Mouse (Mus musculus) frontal cortex, postnatal 10 days (tissue): ENCODE measurements at regions not wholly inside any gene's neighbourhood (a gene's known extent, or its start where the extent isn't known, plus 50 kb on each side); places are given as distances from the start of the nearest gene placed in this dataset.
A peak's percentile ranks its signal among the peaks of the same experiment; 100 is the strongest.

Source experiments
- DNase-seq, 2 experiments: peaks; one replicate each; pipeline ENCODE4 v3.0.0; 2022; ENCODE audit warnings: low spot score in 2 of 2, mixed read lengths in 1 of 2

DNA sequence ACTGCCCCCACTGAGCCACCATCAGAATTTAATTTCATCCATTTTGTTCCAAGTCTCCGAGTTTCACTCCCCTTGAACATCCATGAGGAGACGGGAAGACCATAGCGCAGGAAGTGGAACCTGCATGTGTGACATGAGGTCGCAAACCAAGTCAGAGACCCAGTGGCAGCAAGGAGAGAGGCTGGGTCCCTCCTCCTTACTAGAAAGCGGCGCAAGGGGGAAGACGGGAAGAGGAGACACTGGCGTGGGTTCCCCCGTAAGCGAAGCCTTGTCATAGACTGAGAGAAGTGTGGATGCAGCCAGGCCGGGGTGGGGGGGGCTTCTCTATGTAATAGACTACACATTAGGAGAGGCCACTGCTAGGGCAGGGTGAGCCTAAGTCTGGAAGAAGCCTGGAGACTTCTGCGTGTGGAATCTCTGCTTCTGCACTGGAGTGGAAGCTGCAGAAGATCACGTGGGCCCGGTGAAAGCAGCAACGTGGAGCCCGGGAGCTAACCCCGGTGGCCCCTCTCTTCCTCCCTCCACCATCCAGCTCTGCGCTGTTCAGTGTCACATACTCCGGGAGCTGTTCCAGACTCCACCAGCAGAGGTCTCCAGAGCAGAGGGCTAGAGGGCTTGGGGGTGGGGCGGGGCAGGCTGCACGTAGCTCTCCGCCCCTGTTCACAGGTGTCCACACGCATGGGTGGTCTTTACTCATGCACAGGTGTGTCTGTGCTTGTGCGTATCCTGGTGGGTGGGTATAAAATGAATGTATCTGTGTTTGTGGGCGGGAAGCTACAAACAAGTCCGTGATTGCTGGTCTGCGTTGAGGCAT lies 159.4 kb downstream of the Zfp36l2 start:
- peak; percentile 40 to 79 for DNase-seq

DNA sequence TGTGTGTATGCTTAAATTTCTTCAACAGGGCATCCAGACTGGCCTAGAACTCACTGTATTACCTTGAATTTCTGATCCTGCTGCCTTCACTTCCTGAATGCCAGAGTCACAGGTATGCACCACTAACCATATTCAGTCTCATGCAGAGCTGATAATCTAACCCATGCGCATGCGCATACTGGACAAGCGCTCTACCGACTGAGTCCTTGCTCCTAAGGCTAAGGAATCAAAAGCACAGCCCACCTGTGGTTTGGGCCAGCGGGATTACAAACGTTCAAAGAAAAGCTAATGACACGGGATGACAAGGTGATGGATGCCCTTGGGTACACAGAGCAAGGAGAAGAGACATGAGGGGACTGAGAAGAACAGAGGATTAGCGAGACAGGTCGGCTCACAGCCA lies 160.5 kb downstream of the Zfp36l2 start:
- no peak for DNase-seq

DNA sequence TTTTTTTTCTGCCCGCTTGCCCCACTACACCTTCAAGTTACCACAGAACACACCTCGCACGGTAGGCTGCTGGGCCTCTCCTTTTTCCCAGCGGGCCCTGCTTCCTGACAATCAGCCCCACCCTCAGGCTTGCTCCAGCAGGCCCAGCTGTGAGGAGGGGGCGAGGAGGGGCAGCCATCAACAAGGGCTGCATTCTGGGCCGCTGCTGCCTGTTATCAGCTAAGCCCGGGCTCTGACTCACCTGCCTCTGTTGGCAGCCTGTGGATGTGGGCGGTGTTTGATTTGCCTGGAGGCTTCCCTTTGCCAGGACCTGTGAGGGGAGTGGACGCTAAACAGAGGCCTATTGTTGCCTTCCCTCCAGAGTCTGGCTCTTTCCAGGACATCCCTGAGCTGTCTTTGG lies 161.6 kb downstream of the Zfp36l2 start:
- no peak for DNase-seq

DNA sequence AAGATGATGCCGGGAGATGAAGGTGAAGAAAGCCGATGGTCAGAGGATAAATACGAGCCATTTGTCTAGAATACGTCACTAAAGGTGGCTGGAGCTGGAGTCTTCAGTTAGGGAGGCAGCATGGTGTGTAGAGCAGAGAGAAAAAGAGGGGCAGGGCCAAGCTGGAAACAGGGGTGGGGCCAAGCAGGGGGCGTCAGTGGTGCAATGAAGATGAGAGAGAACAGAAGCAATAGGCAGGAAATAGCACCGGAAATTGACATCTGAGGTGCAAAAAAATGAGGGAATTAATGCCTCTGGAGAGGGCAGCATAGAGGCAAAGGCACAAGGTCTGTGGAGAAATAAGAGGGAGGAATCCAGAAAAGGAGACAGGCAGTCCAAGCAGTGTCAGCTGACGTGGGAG lies 165.4 kb downstream of the Zfp36l2 start:
- no peak for DNase-seq

DNA sequence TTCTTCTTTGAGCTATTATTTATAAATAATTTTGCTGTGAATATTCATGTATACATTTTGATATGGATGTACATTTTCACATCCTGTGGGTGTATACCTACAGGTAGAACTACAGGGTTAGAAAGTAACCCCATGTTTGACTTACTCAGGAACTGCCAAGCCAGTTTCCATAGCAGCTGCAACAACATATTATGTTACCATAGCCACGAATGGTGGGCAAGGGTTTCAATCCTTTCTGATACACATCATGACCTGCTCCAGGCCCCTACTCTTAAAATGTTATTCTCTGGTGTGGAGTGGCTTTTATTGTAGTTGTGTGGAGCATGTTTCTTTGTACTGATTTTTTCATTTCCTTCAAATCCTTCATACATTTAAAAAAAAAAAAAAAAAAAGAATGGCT lies 168.9 kb downstream of the Zfp36l2 start:
- DNase-seq, result no peak

DNA sequence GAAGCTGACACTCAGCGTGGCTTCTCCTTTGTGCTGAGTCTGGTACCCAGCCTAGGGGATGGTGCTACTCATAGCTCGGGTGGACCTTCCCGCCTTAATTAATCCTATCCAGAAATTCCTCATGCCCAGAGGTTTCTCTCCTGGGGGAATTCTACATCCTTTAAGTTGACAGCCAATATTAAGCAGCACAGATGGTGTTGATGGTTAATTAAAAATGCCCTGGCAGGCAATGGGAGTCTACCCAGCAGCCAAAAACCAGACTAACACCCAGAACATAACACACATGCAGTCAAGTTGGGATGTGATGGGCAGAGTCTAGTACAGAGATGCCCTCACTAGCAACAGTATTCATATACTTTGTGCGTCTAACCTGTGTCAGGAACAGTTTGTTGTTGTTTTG lies 169.9 kb downstream of the Zfp36l2 start:
- DNase-seq, result no peak

DNA sequence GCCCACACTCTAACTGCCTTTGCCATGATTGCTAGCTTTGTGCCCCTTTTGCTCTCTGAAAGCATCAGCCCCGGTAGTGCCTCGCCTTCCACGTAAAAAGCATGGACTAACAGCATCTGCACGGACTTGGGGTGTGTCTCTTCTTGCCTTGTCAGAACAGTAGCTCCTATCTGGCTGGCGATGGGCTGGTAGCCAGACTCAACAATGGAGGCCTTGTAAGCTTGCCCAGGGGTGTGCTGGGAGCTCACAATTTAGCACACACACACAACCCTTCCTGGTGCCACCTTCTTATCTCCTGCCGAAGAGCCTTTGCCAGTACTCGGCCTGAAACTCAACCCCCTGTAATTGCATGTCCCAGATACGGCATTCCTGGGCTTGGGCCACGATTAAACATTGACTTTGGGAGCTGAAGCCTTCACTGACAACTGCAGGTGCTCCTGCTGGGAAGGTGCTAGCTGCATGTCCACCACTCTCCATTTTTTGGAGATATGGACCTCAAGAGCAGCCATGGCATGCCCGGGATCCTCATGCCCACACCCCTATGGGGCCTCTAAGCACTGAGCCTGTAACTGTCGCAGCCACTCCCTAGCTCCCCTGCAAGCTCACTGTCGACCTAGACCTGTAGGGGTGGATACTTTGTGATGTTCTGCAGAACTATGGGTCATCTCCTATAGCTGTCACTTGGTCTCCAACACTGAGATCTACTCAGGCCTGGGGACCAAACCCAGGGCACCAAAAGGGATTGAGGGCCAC lies 166.7 kb upstream of the Haao start:
- DNase-seq, result no peak

DNA sequence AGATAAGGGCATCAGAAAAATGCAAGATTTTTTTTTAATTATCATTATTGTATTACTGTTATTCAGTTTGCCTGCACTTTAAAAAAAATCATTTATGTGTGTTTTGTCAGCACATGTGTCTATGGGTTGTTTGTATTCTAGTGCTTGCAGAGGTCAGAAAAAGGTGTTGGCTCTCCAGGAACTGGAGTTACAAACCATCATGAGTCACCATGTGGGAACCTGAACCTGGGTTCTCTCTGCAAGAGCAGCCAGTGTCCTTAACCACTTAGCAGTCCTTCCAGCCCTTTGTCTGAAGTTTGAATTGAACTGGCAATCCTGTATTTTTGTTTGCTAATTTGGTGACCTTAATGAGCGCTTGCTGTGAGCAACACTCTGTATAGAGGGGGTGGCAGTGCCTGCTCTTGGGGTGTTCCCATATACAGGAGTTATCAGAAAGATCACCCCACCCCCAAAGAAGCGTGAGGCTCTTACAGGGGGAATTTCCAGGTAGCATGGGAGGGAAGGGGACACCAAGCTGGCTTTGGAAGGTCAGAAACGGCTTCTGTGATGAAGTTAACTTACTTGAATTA lies 162.8 kb upstream of the Haao start:
- no peak for DNase-seq

DNA sequence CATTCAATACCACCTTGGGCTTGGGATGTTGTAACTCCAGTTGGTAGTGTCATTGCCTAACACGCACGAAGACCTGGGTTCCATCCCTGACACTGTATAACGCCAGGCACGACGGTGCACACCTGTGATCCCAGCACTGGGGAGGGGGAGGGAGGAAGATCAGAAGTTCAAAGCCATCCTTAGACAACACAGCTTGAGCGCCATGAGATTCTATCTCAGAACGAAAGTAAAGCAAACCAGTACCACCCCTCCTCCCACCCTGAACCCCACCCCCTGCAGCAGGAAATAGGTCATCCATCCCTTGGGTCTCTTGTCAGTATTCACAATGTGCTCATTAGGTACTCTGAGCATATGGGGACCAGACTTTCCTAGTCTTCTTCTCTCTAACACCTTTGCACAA lies 162.2 kb upstream of the Haao start:
- no peak for DNase-seq

DNA sequence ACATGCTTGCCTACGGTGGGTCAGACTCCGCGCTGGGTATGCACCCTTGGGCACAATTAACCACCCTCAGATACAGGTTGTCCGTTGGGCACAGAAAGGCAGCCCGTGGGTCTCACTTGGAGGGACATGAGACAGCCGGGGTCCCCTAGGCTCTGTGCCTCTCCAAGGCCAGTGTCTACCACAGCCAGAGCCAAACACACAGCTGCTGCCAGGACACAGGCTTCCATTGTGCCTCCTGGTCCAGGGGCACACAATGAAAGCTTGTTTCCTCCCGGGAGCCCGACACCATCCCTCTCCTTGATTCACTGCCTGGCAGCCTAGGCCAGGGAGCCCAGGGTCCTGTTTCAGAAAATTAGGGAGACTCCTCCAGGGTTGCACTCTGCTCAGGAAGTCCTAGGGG lies 161.4 kb upstream of the Haao start:
- peak; percentile 54 to 58 for DNase-seq

DNA sequence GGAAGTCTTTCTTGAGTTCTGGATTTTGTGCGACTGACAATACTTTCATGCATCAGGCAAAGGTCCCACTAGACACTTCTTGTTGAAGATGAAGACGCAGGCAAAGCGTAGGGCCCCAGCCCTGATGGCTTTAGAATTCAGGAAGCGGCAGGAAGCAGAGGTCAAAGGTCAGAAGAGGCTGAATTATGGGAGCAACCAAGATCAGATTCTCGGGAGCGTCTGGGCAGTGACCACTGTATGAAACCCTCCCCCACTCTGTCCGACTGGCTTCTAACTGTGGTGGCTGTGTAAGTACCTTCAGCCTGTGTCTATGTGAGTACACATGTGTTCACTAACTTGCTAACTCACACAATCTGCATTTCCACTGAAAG lies 160.9 kb upstream of the Haao start:
- DNase-seq, result no peak

DNA sequence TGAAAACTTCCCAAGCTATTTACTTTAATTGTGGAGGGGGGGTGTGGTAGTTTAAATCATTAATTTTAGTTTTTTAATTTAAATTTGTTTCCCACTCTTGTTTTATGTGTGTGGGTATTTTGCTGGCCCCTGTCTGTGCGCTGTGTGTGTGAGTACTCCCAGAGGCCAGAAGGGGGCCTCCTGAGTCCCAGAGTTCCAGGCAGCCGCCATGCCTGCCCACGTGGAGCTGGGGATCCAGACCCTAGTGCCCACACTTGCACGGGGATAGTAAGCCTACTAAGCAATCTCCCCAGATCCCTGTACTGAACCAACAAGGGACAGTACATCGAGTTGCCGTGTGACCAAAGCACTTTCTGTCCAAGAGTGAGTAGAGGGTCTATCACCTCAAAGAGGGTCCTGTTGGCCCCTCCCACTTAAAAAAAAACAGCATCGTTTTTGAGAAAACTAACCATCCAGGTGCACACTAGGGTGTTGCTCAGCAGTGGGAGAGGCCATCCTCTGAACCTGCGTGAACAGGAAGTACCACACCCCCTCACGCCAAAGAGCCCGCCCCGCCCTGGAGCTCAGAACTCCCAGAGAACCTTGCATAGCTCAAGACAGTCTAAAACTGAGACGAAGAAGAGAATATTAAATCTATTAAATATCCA lies 160.4 kb upstream of the Haao start:
- DNase-seq, result no peak

DNA sequence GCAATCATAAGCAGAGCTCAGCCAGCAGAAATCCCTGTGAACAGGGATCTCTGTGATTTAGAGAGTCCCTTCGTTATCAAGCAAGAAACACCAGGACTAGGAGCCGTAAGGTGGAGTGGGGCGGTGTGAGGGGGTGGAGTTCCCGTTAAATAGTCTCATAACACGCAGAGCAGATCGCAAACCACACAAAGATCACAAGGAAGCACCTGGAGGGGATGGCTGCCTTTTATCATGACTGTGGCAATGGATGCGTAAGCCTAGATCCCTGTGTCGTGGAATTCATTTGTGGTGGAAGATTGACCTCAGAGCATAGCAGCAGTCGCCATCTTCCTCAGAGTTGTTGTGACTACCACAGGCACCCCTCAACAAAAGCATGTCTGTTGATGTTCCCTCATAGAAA lies 159.0 kb upstream of the Haao start:
- DNase-seq, result no peak

DNA sequence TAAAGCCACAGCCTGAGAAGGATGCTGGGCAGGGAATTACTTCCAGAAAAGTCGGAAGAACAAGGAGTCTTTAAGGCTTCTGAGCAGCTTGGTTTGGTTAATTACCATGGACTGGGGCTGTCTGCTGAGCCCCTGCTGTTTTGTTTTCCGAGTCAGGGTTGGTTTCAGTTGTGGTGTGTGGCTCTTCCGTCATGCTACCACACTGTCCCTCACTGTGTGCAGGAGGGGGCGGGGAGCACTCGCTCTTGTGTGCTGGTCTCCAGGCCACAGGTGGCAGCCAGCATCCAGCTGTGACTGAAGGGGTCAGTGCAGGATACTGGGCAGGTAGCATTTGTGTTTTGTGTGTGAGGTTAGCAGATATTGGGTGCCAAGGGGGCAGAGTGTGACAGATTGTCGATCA lies 156.5 kb upstream of the Haao start:
- DNase-seq, result no peak

DNA sequence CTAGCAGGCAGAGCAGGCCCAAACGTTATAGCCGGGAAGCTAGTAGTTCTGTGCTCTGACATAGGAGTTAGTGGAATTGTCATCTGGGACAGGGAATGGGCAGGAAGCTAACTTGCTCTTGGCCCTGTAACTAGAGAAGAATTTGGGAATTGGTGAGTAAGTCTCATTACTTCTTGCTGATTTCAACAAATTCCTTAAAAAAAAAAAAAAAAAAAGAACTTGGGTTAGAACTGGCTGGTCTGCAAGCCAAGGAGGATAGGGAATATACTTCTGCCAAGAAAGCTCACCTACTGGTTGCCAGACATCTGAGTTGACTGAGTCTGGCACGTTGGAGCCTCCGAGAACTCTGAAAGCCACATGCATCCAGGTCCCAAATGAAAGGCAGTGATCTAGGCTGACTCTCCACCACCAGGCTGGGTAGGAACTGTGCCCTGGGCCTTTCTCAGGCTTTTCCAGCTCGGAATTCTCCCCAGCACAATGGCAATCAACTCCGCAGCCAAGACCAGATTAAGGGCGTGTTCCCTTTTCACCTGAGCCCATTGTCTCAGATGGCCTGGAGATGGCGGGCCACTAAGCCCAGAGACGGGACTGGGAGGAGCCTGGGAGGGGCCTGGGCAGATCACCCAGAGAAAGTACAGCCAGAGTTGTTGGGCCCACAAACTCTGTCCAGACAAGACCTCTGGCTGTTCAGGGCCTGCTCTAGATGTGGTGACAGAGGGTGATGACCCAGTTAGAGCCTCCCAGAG lies 155.9 kb upstream of the Haao start:
- no peak for DNase-seq

DNA sequence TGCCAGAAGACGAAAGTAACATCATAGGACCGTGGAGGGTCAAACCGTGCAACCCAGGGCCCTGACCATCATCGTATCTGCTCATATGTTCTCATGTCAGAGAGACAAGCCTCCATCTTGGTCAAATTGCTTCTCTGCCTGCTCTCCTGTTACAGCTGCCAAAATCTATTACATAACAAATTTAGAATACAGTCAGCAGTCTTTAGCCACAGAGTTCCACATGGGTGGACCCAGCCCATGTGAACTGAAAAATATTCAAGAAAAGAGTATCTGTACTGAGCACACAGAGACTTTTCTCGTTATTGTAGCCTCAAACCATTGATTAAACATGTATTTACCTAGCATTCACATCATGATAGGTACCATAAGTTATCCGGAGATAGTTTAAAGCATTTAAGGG lies 155.2 kb upstream of the Haao start:
- DNase-seq, result no peak

DNA sequence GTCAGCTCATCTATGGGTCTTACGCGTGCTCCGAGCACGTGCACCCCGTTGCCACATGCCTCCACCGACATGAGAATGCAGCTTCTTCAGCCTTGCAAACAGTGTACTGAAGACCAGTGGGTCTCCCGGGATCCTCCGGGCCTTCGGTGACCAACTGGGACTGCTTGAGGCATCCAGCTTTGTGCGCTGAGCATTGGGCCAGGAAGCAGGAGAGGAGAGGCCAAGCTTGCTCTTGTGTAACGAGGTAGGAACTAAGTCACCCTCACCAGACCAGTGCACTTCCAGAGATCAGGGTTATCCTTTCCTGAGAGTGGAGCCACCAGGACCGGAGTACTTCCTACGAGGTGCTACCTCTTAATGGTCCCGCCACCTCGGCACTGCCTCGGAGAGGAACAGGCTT lies 154.6 kb upstream of the Haao start:
- DNase-seq, result no peak

DNA sequence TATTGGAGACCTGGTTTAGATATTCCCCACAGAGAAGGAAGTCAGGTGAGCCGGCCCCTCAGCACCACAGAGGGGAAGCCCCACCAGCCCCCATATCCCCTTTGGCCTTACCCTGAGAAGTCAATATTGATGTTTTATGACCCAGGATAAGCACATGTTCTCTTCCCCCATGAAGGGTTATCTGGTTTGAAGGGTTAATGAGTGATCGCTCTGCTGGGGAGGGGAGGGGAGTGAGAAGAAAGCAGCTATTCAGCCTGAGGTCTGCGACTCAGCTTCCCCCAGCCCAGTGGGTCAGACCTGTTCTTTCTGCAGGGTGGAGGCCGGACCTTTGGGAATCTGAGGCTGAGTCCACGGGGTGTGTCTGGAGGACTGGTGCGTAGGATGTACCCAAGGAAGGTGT lies 152.4 kb upstream of the Haao start:
- DNase-seq, result no peak

DNA sequence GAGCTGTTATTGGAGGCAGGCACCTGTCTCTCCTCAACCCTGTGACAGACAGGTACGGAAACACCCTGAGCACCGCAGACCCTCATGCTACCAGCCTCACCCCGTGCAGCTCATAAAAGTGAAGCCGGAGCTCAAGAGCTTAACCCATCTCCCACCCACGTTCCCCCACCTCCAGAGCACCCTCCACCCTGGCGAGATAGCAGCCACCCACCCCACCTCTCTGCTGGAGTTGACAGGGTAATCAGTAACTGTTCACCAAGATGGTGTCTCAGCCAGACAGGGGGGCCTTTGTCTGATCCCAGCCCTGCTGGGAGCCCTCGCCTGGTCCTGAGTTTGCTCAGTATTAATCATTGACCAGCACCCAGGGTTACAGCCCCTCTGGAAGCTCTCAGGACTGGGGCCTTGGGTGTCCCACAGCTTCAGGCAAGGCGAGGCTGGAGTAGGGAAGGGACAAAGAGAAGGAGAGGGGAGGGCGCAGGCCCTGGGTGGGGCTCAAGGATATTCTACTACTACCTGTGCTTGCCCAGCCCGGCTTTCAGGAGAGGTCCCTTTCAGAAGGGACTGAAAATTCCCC lies 151.3 kb upstream of the Haao start:
- no peak for DNase-seq

DNA sequence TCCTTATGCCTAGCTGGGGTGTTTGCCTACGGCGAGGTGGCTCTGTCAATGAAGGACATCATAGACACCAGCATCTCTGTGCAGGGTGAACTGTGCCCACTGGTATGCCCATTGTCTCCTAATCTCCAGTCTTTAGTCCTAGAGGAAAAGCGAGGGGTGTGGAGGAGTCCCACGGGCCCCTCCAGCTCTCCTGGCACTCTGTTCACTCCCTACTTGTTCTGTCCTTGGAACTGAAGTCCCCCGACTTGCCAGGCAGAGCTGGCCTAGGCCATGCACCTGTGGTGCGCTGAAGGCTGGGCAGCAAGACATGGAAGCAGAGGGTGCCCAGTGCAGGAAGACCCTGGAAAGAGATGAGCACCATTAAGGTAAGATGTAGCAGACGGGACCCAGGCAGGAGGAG lies 150.6 kb upstream of the Haao start:
- DNase-seq, result no peak

DNA sequence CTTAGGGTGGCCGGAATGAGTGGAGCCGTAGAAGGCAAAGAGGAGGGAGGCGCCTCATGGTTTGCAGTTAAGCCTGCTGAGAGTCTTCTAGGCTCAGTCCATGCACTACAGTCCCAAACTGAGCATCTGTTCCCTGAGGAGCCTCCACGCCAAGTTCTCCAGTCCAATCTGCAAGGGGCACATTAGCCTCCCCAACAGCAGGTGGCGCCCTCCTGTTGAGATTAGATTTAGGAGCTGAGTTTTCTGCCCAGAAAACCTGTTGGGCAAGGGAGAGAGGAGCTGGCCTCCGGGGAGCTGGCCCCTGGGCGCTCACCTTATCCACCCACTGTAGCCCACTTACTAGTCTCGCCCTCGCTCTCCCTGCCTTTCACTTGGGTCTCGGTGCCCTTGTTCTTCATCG lies 150.0 kb upstream of the Haao start:
- DNase-seq, result peak in 1 of 2 experiments; percentile 39

DNA sequence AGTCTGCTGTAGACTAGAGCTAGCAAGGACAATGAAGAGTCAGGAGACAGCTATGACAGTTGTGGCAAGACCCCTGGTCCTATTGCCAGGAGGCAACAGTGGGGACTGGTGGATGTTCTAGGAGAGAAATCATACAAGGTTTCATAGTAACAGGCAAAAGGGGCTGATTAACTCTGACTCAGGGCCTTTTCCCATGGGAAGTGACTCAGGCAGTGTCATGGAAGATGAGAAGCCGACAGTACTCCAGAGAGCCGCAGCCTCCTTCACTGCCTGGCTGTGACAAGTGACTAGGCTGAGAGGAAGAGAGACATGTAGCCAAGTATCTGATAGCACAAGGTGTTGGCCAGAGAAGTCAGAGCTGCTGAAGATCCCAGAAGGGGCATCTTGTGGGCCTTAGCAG lies 145.3 kb upstream of the Haao start:
- DNase-seq, result no peak
